Mouse (Mus musculus): ENCODE results near the gene Klf7. TPM values are rescaled to one million over a fixed set of nuclear protein-coding genes. Genes with fewer than 3 reads are reported as not detected.

Klf7 gene
- total RNA-seq, 2 experiments from 2014 or later, result 23.6 to 25.4 TPM

DNA sequence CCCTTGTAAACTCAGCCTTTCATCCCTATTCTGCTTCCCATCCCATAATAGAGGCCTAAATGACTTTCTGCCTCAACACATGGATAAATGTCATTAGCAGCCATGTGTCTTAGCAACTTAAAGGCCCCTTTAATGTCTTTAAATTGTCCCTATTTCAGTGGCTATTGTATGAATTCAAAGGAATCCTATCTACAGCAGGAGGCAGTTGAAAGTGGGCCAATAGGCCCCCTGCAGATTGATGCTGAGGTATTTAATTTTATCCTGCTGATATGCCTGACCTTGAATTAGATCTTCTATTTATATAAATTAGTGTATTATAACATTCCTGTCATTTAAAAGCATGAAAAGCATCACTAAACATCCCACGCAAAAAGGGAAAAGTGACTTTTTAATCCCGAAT, 51.1 kb downstream of the Klf7 start:
- no peak for DNase-seq (ENCODE audit: low spot score in 2 of 2)

DNA sequence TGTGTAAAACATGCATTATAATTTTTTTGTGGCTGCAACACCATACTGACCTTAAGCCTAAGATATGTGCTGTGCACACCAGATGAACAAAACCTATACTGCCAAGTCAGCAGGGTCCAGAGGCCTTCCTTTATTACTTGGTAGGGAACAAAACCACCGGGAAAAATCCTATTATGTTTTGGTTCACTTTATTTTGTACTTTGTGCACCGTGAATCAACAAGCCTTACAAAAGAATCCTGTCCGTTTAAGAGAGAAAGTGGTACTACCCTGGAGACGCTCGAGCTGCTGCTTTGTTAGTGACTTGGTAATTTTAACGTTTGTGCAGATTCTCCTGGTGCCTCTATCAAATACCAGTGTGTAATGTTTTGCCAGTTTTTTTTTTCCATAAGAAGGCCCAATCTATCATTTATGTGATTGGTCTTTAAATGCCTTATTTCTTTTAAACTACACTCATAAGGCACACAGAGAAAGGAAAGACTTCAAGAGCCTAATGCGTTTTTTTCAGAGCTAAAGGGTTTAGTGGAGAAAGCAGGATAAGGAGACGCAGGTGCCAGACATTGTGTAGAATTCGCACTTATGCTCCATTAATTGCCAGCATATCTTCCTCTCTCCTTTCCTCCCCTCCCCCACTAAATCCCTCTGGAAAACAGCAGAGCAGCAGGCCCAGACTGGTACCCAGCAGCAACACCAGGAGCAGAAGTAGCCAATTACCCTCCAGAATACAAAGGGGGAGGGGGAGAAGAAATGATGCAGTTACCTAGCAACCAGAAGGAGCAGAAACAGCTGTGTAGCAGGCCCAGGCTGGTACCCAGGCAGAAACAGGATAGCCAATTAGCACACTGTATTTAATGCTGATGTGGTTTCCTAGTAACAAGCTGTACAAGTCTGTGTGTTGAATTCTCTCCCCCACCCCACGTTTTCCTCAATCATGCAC, 55.5 kb downstream of the Klf7 start:
- DNase-seq (ENCODE audit: low spot score in 2 of 2), result peak; percentile 60 to 68

DNA sequence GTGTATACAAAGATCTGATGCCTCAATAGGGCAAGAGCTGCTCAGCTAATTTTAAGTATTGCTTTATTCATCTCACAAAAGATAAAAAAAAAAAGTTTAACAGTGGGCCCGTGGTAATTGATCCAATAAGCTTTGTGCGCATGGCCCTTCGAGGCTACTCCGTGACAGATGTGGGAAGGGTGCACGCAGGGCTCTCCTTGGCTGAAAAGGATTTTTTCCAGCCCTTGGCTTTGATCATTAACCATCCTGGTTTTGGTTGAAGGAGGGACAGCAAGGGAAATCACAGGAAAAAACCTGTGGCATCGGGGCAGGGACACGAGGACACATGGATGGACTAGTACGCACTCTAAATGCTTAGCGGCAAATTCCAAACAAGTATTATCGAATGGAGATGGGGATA, 60.6 kb downstream of the Klf7 start:
- no peak for DNase-seq (ENCODE audit: low spot score in 2 of 2)

DNA sequence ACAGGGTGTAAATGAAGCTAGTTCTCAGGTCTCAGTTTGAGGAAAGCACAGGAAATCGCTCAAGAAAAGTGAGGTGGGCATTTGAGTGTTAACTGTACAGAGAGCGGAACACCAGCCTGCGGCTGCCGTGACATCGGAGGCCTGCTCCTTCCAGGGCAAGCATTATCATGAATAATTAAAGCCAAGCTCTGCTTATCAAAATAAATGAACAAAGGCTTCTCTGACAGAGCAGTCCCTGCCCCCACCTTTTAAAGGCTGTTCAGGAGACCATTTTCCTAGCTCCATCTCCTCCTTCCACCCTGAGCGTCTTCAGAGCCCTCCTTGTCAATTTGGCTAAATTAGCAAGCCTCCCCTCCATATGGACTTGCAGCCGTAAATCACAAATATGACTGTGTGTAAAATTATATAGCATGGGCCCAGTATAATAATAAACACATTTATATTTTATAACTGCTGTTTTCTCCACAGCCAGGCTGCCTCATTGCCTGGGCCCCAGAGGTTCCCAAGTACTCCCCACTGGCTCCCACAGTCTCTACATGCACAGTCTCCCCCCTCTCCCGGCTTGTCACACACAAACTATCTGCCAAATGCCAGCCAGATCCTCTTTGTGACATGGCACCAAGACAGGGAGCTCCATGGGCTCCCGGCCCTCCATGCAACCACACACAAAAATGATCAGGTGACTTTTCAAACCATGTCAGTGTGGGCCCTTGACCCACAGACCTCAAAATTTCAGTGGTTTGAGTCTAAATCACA, 61.2 kb downstream of the Klf7 start:
- DNase-seq (ENCODE audit: low spot score in 2 of 2), result no peak

DNA sequence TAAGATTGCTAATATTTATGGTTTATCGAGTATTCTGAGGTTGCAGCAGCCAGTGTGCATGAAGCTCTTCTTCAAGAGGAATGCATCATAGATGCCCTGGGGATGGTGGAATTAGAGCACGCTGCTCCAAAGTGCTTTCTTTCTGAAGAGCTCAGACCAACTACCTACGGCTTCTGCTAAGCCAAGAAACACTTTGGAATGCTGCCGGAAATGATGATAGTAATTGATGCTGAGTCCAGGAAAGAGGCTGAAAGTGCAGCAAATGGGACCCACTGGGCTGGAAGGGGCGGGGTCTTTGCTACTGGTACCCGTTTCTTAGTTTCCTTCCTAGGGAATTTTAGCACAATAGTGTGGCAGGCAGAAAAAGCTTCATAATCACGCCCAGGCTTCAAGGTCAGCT, 62.0 kb downstream of the Klf7 start:
- no peak for DNase-seq (ENCODE audit: low spot score in 2 of 2)

DNA sequence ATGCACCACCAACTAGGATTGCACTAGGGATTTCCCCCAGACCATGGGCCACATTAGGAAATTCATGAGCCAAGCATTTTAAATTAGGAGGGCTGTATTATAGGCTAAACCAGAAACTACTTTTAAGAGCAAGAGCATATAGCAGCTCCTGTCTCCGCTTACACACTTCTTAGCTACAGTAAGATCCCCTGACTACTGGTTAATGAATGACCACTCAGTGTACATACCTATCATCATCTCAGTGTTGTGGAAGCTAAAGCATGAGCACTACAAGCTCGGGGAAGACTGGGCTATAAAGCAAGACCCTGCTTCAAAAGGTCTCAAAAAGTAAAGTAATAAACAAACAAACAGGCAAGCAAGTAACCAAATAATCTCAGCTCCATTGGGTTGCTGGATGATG, 65.5 kb downstream of the Klf7 start:
- DNase-seq (ENCODE audit: low spot score in 2 of 2), result no peak

DNA sequence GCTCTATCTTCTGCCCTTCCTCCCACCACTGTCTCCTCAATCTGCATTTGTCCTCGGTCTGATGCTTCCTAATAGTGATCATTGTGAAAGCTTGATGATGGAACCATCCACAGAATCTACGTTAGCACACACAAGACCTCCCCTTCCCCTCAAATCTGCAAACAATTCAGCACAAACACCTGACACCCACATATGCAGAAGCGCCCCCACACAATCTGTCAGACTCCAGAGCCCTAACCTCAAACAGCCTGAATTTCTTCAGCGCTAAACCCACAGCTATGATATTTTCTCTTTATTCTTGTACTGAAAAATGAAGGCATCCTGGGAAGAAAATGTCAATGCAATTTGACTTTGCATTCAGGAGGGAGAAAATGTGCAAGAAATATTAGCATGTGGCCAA, 66.1 kb downstream of the Klf7 start:
- peak; percentile 61 to 87 for DNase-seq (ENCODE audit: low spot score in 2 of 2)

DNA sequence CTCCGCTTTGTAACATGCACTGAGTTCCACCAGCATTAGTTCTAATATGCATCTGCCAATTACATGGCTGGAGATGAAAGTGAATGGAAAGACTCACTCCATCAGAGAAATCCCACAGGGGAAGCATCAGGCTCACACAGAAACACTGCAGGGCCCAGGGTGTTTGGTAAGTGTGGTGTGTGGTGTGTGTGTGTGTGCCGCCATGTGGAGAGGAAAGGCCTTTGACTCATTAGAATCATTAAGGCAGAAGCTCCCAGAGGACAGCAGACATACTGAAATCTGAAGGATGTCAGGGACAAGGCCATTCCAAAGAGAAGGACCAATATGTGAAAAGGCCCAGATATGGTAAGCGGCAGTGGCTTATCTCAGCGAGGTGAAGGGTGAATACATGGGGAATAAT, 66.9 kb downstream of the Klf7 start:
- no peak for DNase-seq (ENCODE audit: low spot score in 2 of 2)

DNA sequence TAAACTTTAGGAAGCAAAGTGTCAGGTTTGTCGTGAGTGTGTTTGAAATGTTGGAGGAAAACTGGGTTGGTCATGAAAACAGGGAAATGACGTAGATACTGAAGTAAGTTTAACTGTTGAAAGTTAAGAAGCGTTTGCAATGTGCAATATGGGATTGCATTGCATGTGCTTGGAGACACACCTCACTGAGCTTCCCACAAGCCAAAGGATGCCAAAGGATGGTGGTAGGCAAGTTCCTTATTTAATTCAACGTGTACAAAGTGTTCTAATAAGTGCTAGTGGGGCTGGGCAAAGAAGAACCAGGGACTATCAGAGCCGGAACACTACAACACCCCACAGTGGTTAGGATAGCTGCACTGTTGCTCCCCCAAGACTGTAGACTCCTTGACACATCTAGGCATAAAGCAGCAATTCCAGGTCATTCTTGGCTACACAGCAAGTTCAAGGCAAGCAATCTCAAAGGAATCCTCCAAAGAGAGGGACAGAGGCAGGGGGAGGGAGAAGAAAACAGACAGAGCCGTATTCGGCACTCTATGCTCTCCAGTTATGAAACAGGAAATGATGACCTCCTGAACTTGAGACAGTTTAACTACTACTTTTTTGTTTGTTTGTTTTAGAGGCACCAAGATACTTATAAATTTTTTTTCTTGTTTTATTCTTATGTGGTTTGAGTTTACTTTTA, 69.9 kb downstream of the Klf7 start:
- DNase-seq (ENCODE audit: low spot score in 2 of 2), result no peak

DNA sequence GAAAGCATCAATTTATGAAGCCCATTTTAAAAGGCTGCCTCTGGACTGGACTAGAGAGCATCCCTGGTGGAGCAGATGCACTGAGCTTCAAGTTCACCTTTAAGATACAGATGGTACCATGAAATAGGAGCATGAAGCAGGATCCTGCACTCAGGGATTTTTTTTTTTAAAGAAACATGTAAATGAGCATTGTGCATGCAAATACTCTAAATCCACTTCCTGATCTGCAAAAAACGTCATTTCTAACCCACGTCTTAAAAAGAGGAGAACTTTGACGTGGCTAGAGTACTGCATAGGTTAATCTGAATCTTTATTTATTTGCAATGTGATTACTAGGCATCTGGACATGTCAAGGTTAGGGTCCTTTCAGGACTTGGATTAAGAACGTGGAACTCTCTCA, 73.5 kb downstream of the Klf7 start:
- DNase-seq (ENCODE audit: low spot score in 2 of 2), result no peak

DNA sequence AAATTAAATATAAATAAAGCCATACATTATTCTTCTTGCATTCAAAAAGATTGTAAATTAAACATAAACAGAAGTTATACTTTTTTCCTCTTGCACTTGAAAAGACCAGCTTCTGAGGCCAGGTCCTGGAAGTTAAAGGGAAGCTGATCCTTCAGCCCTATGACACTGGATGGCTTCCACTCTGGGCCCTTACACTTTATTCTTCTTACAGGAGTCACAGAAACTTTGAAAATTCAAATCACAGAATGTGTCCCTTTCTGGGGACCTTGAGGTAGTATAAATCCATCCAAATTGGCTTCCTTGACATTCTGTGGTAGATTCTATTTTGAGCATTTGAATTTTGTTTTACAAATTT, 75.3 kb downstream of the Klf7 start:
- DNase-seq (ENCODE audit: low spot score in 2 of 2), result no peak

DNA sequence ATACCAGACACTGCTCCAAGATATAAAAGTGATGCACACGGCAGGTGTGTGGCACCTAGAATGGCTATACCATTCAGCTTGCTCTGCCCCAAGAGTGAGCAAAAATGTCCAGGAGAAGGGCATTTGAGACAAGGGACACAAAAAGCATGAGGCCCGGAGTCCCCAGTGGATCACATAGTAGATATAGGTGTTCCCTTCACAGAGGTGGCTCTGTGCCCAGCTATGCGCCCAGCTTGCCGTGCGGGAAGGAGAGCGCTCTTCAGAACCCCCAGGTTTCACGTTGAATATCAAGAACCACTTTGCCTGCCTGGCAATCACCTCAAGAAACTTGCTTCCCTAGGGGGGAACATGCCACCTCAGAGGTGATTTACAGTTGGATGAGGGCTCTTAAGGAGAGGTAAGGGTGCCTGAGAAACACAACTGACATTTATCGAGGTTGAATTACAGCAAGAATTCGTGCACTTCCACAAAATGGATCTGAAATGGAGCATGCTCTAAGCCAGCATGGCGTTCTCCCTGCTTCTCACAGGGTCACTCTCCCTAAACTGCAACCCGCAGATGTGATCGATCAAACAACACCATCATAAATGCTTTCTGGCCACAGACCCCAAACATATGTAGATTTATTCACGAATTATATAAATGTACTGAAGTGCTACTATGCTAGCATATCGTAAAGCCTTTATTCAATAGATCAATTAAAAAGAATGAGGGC, 75.8 kb downstream of the Klf7 start:
- no peak for DNase-seq (ENCODE audit: low spot score in 2 of 2)

DNA sequence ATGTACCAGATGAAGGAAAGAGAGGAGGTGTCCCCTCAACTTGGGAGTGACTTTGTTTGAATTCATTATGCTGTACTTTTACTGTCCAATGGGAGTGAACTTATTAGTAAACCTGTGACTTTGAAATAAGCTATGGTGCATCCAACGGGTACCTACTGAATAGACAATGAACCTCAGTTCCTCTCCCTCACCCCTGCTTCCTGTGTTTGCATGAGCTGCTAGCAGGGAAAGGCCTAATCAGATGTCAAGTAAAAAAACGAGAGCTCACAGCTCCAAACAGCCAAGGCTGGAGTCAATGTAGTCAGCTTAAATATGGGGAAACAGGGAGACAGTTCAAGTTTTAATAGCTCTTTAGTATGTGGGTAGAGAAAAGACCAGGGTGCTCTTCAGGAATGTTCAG, 77.5 kb downstream of the Klf7 start:
- DNase-seq (ENCODE audit: low spot score in 2 of 2), result no peak

DNA sequence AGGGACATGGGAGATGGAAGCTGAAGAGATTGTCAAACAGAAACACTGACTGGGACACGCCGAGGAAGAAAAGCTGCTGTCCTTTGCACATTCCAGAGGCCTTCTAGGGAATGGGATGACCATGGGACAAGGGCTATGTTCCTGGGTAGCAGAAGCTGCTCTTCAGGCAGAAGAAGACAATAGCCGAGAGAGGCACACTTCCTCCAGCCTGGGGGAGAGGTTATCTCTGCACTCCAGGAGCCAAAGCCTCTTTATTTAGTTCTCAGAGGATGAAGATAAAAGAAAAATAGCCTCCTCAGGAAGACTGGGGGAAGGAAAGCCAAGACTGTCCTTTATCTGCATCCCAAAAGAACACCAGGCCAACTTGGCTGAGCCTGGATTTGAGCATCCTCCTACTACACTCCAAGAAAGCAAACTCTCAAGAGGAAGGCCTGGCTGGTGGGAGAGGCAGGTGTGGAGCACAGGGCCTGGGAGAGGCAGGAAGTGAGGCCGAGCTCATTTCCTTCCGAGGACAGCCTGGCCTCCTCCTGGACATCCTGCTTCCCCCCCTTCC, 81.2 kb downstream of the Klf7 start:
- no peak for DNase-seq (ENCODE audit: low spot score in 2 of 2)

DNA sequence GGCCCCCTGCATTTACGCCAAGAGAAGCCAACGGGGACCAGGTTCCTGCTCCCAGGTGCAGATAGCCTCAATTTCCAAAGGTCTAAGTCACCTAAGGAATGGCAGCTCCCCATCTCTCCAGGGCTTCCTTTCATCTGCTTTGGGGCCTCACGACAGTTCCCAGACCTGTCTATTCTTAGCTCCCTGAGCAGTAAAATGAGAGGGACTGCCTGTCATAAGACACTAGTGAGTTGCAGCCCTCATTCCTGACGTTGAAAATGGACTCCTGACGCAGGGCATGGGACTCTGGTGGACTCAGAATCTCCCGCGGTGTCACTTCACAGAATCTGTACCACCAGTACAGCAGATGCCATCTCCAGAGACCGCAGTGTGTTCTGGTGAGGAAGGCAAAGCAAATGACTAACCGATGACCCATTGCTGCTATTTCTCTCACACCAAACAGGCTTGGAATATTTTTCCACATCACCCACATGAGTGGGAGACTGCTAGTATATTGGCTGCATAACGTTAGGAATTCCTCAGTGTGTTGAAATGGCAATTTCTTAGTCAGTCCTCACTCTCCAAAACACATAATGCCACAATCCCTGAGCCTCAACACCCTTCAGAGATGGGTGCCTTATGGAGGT, 81.9 kb downstream of the Klf7 start:
- DNase-seq (ENCODE audit: low spot score in 2 of 2), result no peak

DNA sequence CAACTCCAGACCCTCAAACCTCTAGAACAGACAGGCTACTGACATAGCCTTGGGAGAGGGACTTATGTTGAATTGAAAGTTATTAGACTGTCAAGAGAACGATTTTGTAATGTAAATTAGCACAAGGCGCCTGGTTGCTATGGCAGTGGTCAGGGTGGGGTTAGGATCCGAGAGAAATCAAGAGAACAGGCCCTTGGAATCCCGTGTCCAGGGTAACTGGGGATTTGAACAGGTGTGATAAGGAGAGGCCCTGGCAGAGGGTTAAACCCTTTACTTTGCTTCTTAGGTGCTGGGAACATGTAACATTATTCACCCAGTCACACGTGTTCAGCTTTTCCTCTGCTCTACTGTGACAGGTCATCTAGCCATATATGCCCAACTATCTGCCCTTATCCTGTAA, 83.7 kb downstream of the Klf7 start:
- no peak for DNase-seq (ENCODE audit: low spot score in 2 of 2)

DNA sequence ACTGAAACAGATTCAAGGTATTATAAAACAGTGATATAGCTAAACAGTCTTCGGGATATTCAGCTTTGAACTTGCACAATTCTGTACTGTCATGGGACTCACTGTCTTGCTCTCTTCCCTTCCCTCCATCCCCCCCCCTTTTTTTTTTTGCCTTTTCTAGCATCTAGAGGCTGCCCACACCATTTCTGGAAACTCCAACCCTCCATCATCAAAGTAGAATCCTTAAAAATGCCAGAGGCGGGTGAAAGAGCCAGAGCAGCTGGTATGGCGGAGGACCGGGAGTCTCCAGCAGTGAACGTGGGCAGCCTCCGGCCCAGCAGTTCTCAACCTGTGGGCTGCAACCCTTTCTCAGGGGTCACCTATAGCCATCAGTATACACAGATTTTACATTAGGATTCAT, 84.3 kb downstream of the Klf7 start:
- DNase-seq (ENCODE audit: low spot score in 2 of 2), result no peak

DNA sequence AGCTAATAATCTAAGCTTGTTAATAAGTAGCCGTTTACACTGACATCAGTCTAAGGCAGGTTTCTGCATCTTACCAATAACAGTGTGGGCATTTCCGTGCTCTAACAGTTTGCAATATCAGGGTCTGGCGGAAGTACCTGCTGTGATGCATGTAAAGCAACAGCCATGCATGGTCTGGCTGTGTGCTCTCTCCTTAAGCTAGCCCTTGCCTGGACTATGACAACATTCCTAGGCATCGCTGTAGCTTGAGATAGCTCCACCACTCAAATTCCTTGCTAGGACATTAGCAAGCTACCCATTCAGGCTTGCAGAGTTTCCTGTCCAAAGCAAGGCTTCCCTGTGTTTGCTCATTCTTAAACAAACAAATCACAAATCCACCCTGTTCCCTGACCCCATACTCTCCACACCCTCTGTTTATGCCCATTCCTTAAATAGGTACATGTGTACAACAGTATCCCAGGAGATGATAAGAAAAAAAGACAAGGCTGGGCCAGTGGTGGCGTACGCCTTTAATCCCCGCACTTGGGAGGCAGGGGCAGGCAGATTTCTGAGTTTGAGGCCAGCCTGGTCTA, 85.1 kb downstream of the Klf7 start:
- no peak for DNase-seq (ENCODE audit: low spot score in 2 of 2)

DNA sequence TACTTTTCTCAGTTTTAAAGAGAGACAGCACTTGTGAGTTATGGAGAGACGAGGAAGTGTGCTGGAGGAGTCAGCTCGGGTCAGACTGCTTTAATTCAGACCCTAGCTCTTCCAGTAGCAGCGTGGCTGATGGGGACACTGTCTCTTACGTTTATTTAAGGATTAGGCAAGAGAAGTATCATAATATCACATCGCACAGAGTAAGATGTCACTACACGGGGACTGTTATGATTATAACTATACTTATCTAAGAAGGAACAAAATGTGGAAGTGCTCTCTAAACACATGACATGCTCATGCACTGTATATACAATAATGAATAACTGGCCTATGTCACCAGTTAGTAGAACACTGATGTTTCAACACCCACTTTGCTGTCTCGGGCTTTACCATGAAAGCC, 86.3 kb downstream of the Klf7 start:
- DNase-seq (ENCODE audit: low spot score in 2 of 2), result no peak

DNA sequence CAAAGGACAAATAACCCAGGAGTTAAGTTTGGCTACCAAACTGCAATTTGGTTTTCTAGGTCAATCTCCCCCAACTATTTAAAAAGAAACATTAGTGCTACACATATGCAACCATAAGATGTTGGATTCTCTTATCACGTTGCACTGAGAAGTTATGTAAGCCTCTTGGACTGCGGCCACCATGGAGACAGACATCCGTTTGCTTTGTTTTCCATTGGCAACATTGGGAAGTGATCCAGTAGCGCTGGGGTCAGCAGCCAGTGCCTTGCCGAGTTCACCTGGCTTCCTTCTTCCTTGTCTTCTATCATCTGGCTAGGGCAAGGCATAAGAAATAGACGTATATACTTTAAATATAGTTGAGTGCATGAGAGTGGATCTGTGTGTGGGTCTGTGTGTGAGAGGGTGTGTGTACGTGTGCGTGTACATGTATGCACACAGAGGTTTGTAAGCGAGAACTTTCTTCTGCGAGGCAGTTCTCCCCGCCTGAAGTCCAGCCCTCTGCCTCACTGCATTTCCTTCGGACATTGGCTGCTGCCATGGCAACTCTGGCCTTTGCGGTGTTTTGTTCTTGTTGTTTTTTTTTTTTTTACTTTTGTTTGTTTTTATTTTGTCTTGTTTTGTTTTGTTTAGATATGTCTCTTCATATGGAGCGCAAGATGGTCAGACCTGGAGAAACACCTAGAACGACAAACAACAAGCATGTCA, 86.8 kb downstream of the Klf7 start:
- no peak for DNase-seq (ENCODE audit: low spot score in 2 of 2)

Data from layer of hippocampus, adult 18-20 months (tissue).